Mouse (Mus musculus) limb, embryonic 11.5 days (tissue): ENCODE results near the gene Wdr49. TPM values are rescaled to one million over a fixed set of nuclear protein-coding genes. Genes with fewer than 3 reads are reported as not detected.

Experiments used
- ATAC-seq: fragments of 200-750 bp; cut with Nextera tagmentation; 2 replicates; pipeline ENCODE4 v1.8.0; 2017; ENCODE audit warnings: low read depth; ENCODE audit not compliant: insufficient number of reproducible peaks, low FRiP score, low TSS enrichment
- DNase-seq: peaks from one replicate; pipeline ENCODE4 v3.0.0-alpha.2; 2015; ENCODE audit warnings: low spot score
- H3K27ac ChIP-seq: fragments of 300-500 bp; sonication (generic); replicated peaks from 2 replicates; pipeline ENCODE4 v1.5.1; 2014; ENCODE audit warnings: low read depth, mild to moderate bottlenecking, low read length
- H3K27me3 ChIP-seq: fragments of 300-500 bp; sonication (generic); 2 replicates; pipeline ENCODE4 v1.6.1; 2014; ENCODE audit warnings: mild to moderate bottlenecking, low read length, mixed read lengths; ENCODE audit not compliant: control insufficient read depth, insufficient read depth
- H3K36me3 ChIP-seq: fragments of 300-500 bp; sonication (generic); 2 replicates; pipeline ENCODE4 v1.6.1; 2014; ENCODE audit warnings: mild to moderate bottlenecking, low read length, moderate library complexity, mixed read lengths; ENCODE audit not compliant: control insufficient read depth, insufficient read depth
- H3K4me1 ChIP-seq: fragments of 300-500 bp; sonication (generic); 2 replicates; pipeline ENCODE4 v1.6.1; 2014; ENCODE audit warnings: low read length, mixed read lengths; ENCODE audit not compliant: control insufficient read depth, insufficient read depth
- H3K4me2 ChIP-seq: fragments of 300-500 bp; sonication (generic); 2 replicates; pipeline ENCODE4 v1.6.1; 2014; ENCODE audit warnings: low read depth, mild to moderate bottlenecking, moderate library complexity; ENCODE audit not compliant: severe bottlenecking
- H3K4me3 ChIP-seq: fragments of 300-500 bp; sonication (generic); 2 replicates; pipeline ENCODE4 v1.5.1; 2014; ENCODE audit warnings: low read depth, low read length
- H3K9ac ChIP-seq: fragments of 300-500 bp; sonication (generic); 2 replicates; pipeline ENCODE4 v1.6.1; 2014; ENCODE audit warnings: mild to moderate bottlenecking, low read length
- H3K9me3 ChIP-seq: fragments of 300-500 bp; sonication (generic); 2 replicates; pipeline ENCODE4 v1.6.1; 2016; ENCODE audit warnings: low read length; ENCODE audit not compliant: control insufficient read depth
- WGBS: fragments of 180-500 bp; shearing (Covaris S2); extraction: QIAGEN DNeasy Blood & Tissue Kit; methylation state at CpG from one replicate; pipeline ENCODE4 v1.1.7; 2014; 5-methylcytosine and 5-hydroxymethylcytosine counted together
- polyA plus RNA-seq: library from polyadenylated mRNA; unstranded; fragments of >200 nt; fragmentation: Nextera tagmentation; extraction: Ambion mirVana; gene quantifications from 2 replicates; pipeline ENCODE4 v1.2.1, GENCODE M21; 2014

Wdr49 gene
- polyA plus RNA-seq = not detected in 2 replicates

GRCm38 (mm10) chr3:75482056-75482455 lies at the start of gene Wdr49:
Wdr49 (minus strand) TSS chr3:75482156.
- Histone ChIP-seq H3K27ac (no peak within 1 kb of the TSS), H3K4me1 (no peaks in the 10 kb centered on the region), H3K4me2 (no peak within 1 kb of the TSS), H3K36me3 (no peaks in the 10 kb centered on the region), H3K27me3 (no peaks in the 10 kb centered on the region), H3K4me3 (no peak within 1 kb of the TSS), H3K9ac (no peak within 1 kb of the TSS), H3K9me3 (no peaks in the 10 kb centered on the region)
- WGBS = 81% methylated on average over 2 of the region's 2 CpGs
- DNase-seq (no peak), ATAC-seq (no peak)

DNA sequence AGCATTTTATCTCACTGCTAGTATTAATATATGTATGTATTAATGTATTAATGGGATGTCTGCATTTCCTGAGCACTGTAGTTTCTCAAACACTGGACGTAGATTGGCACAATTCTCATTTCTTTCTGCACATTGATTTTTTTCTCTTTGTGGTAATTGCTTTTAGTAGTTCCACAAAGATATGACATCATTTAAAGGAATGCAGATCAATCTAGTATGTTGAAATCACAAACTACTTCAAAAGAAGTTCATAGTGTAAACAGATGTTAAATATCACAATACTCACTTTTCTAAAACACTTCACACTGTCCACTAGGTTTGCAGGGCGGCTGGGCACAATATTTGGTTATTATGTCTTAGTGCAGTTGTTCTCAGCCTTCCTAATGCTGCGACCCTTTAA lies 49.1 kb upstream of the Wdr49 start:
- 89% methylated on average over 3 of the region's 3 CpGs for WGBS
- no peak for ATAC-seq
- Histone ChIP-seq H3K4me2 (no peak overlapping the region), H3K36me3 (peaks cover 2% of the 10 kb centered on the region; the same call in 1 of the 2 replicates), H3K4me1 (no peaks in the 10 kb centered on the region), H3K9me3 (no peaks in the 10 kb centered on the region), H3K27me3 (no peaks in the 10 kb centered on the region), H3K27ac (no peak overlapping the region), H3K4me3 (no peak overlapping the region), H3K9ac (no peak overlapping the region)
- DNase-seq = no peak

DNA sequence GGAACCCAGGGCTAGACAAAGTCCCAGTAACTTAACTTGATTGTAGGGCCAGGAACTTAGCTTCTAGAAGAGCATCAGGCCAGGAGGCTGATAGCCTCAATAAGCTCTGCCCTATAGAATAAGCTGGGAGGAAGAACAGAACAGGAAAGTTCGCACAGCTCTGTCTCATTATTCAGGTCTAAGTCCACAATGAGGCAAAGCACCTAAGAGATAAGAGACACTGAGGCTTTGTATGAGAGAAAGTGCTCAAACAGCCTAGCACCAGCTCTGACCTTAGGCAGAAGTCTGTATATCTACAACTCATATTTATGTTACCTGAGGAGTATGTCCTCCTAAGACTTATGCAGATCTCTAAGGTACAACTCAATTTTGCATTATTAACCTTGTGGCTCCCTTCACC lies 40.6 kb upstream of the Wdr49 start:
- peaks cover 2% of the 10 kb centered on the region; the same call in 1 of the 2 replicates for H3K36me3 ChIP-seq
- DNase-seq (no peak), ATAC-seq (no peak)
- 80% methylated on average over 1 of the region's 1 CpGs for WGBS
- no peaks in the 10 kb centered on the region for H3K4me1 ChIP-seq
- H3K4me3 ChIP-seq = no peak overlapping the region
- H3K27ac ChIP-seq = no peak overlapping the region
- no peak overlapping the region for H3K9ac ChIP-seq
- no peaks in the 10 kb centered on the region for H3K27me3 ChIP-seq
- H3K9me3 ChIP-seq = no peaks in the 10 kb centered on the region
- H3K4me2 ChIP-seq = no peak overlapping the region

DNA sequence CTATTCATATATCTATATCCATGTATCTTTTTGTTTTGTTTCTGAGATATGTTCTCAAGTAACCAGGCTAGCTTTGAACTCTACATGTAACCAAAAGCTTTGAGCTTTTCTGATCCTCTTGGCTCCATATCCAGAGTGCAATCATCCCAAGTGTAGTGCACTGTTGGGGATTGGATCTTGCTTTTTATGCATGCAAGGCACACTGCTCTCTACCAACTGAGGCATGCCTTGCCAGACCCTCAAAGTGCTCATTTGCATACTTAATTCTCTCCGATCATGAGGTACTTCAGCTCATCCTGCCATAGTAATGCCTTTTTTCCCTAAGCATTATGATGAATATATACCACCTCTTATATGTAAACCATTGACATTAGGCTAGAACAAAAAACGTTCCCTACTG lies 39.4 kb upstream of the Wdr49 start:
- ATAC-seq = no peak
- no peak overlapping the region for H3K4me2 ChIP-seq
- H3K27ac ChIP-seq = no peak overlapping the region
- no peak overlapping the region for H3K4me3 ChIP-seq
- peaks cover 2% of the 10 kb centered on the region; the same call in 1 of the 2 replicates for H3K36me3 ChIP-seq
- H3K27me3 ChIP-seq = no peaks in the 10 kb centered on the region
- no peaks in the 10 kb centered on the region for H3K9me3 ChIP-seq
- no peaks in the 10 kb centered on the region for H3K4me1 ChIP-seq
- H3K9ac ChIP-seq = no peak overlapping the region
- no peak for DNase-seq
- 87% methylated on average over 2 of the region's 2 CpGs for WGBS

DNA sequence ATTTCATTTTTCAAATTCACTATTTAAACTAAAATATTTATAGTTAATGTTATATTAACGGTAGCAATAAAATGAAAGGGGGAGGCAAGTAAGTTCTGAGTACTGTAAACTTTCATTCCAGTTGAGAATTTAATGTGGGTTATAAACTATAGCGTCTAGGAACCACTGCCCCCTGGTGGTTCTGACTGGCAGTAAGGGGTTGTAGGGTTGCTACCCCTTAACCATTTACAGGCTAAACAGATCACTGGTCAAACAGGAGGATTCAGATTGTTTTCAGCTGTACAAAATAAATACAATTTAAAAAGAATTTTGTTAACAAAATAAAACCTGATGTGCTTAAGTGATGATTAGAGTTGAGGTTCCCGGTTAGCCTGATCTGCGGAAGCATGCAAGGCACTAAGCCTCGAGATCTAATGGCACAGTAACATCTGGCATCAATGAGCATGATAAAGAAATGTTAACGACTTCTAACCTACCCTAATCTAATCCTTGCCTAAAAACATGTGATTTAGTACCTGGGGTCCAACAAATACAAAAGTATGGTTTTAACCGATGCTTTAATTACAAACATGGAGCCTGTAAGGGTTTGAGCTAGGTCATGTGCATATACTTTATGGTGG lies 35.8 kb upstream of the Wdr49 start:
- WGBS = 34% methylated on average over 7 of the region's 7 CpGs
- ATAC-seq (peak; percentile 67; the same call in 1 of the 2 replicates), DNase-seq (peak; percentile 66)
- Histone ChIP-seq H3K4me1 (no peaks in the 10 kb centered on the region), H3K9me3 (no peaks in the 10 kb centered on the region), H3K27me3 (no peaks in the 10 kb centered on the region), H3K4me2 (no peak overlapping the region), H3K36me3 (peaks cover 5% of the 10 kb centered on the region; the same call in 1 of the 2 replicates), H3K9ac (no peak overlapping the region), H3K27ac (no peak overlapping the region), H3K4me3 (no peak overlapping the region)

- Histone ChIP-seq H3K9ac (no peak overlapping the region), H3K9me3 (no peaks in the 10 kb centered on the region), H3K4me1 (no peaks in the 10 kb centered on the region), H3K4me3 (no peak overlapping the region), H3K4me2 (no peak overlapping the region), H3K27ac (no peak overlapping the region), H3K27me3 (no peaks in the 10 kb centered on the region), H3K36me3 (no peaks in the 10 kb centered on the region)
- no peak for DNase-seq
- ATAC-seq = no peak
- WGBS = 86% methylated on average over 7 of the region's 7 CpGs
Observed at GRCm38 (mm10) chr3:75498961-75499960, 17.3 kb upstream of the Wdr49 start.

GRCm38 (mm10) chr3:75492913-75493312 lies 11.0 kb upstream of the Wdr49 start:
- peak; percentile 31; the same call in 1 of the 2 replicates for ATAC-seq
- 39% methylated on average over 3 of the region's 3 CpGs for WGBS
- no peaks in the 10 kb centered on the region for H3K4me1 ChIP-seq

GRCm38 (mm10) chr3:75475106-75475505 lies 6.8 kb downstream of the Wdr49 start:
- H3K27me3 ChIP-seq = no peaks in the 10 kb centered on the region

More at GRCm38 (mm10) chr3:75492913-75493312, 11.0 kb upstream of the Wdr49 start:
- H3K4me2 ChIP-seq = no peak overlapping the region
- H3K27me3 ChIP-seq = no peaks in the 10 kb centered on the region
- no peaks in the 10 kb centered on the region for H3K36me3 ChIP-seq
- no peak overlapping the region for H3K9ac ChIP-seq
- no peaks in the 10 kb centered on the region for H3K9me3 ChIP-seq
- no peak overlapping the region for H3K27ac ChIP-seq
- no peak for DNase-seq
- H3K4me3 ChIP-seq = no peak overlapping the region

More at GRCm38 (mm10) chr3:75475106-75475505, 6.8 kb downstream of the Wdr49 start:
- 80% methylated on average over 7 of the region's 7 CpGs for WGBS
- Histone ChIP-seq H3K9ac (no peak overlapping the region), H3K9me3 (no peaks in the 10 kb centered on the region), H3K36me3 (no peaks in the 10 kb centered on the region), H3K4me3 (no peak overlapping the region), H3K4me1 (no peaks in the 10 kb centered on the region), H3K27ac (no peak overlapping the region), H3K4me2 (no peak overlapping the region)
- DNase-seq (no peak), ATAC-seq (no peak)
